Mouse (Mus musculus): ENCODE measurements around the gene Prss54. TPM values are rescaled to one million over a fixed set of nuclear protein-coding genes. Genes with fewer than 3 reads are reported as not detected.

Prss54 gene
- total and polyA plus RNA-seq, 3 experiments, result 0.22 TPM; not detected in 2

DNA sequence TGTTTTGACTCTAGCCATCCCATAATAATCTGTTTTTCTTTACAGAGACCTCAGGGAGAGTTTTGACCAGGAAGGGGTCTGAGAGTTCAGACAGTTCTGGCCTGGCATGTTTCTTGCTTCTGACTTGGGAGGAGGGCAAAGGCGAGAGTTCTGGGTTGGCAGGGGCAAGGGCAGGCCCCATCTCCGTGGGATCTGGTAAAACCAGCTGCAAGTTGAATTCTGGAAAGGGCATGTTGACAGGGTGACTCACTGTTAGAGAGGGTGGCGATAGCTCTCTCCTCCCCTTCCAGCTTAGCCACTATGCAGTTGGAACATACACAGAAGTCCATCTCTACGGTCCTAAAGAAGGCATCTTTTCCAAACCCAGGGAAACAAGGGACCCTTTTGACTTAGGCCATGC, 62.9 kb downstream of the Prss54 start:
- Histone ChIP-seq H3K9me3 (replicated peaks) (no peaks in the 10 kb centered on the region), H3K4me3 (ENCODE audit: low read depth, low read length) (no peak overlapping the region), H3K4me1 (ENCODE audit: insufficient read depth, low read depth, low read length) (no peaks in the 10 kb centered on the region), H3K36me3 (replicated peaks) (no peaks in the 10 kb centered on the region), H3K27me3 (ENCODE audit: insufficient read depth, low read length) (peaks cover 21% of the 10 kb centered on the region)
- DNase-seq (ENCODE audit: low spot score), result no peak
- TF ChIP-seq GATA2 (IDR thresholded peaks at IDR 0.05; ENCODE audit: borderline replicate concordance, low read depth, low read length) (no peak), GATA1 (IDR thresholded peaks at IDR 0.05; ENCODE audit: borderline replicate concordance, low read length) (no peak), CTCF (IDR thresholded peaks at IDR 0.05; ENCODE audit: low read depth, low read length) (no peak), TAL1 (conservative IDR thresholded peaks at IDR 0.05; ENCODE audit: low read depth, low read length) (no peak), POLR2AphosphoS5 (IDR thresholded peaks at IDR 0.05; ENCODE audit: insufficient replicate concordance, low read depth, low read length) (no peak)
- ATAC-seq (ENCODE audit: extremely low read depth, insufficient number of reproducible peaks, low FRiP score, poor library complexity, severe bottlenecking), result no peak

DNA sequence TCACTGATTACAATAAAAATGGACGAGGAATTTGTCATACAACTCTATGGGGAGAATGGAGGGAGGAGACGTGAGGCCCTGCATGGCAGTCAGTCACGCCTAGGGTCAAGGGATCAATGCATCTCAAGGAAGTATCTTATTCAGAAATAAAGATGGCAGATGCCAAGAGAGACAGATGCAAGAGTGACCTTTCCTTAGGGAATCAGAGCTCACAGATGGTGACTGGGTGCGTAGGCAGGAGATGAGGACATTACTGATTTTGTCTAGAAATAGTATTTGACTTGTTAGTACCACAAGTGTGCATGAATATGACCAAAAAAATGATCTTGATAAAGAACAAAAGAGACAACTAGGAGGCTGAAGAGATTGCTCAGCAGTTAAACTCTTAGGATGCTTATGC, 63.9 kb downstream of the Prss54 start:
- ATAC-seq (ENCODE audit: extremely low read depth, insufficient number of reproducible peaks, low FRiP score, poor library complexity, severe bottlenecking), result no peak
- TF ChIP-seq GATA1 (IDR thresholded peaks at IDR 0.05; ENCODE audit: borderline replicate concordance, low read length) (no peak), CTCF (IDR thresholded peaks at IDR 0.05; ENCODE audit: low read depth, low read length) (no peak), GATA2 (IDR thresholded peaks at IDR 0.05; ENCODE audit: borderline replicate concordance, low read depth, low read length) (no peak), POLR2AphosphoS5 (IDR thresholded peaks at IDR 0.05; ENCODE audit: insufficient replicate concordance, low read depth, low read length) (no peak), TAL1 (conservative IDR thresholded peaks at IDR 0.05; ENCODE audit: low read depth, low read length) (no peak)
- no peak for DNase-seq (ENCODE audit: low spot score)
- Histone ChIP-seq H3K27me3 (ENCODE audit: insufficient read depth, low read length) (peaks cover 21% of the 10 kb centered on the region), H3K9me3 (replicated peaks) (no peaks in the 10 kb centered on the region), H3K4me3 (ENCODE audit: low read depth, low read length) (no peak overlapping the region), H3K4me1 (ENCODE audit: insufficient read depth, low read depth, low read length) (no peaks in the 10 kb centered on the region), H3K36me3 (replicated peaks) (no peaks in the 10 kb centered on the region)

Other genes with a start within 250 kb of the Prss54 start
- gene Zfp319, start 244.4 kb downstream of the Prss54 start, total RNA-seq (2014; fragmentation: Nextera tagmentation), result 7.5 TPM in 2 replicates
- gene Zfp319, start 244.4 kb downstream of the Prss54 start, total RNA-seq (2017), result 2.1 and 2.3 TPM in 2 replicates
- gene Zfp319, start 244.4 kb downstream of the Prss54 start, polyA plus RNA-seq (2012), result 7.2 and 8.2 TPM in 2 replicates
- gene Usb1, start 244.1 kb downstream of the Prss54 start, total RNA-seq (2014; fragmentation: Nextera tagmentation), result 48.8 and 60.0 TPM in 2 replicates
- gene Usb1, start 244.1 kb downstream of the Prss54 start, total RNA-seq (2017), result 40.5 and 40.6 TPM in 2 replicates
- gene Usb1, start 244.1 kb downstream of the Prss54 start, polyA plus RNA-seq (2012), result 21.2 and 28.0 TPM in 2 replicates
- not detected in 2 replicates for gene Mmp15, start 224.1 kb downstream of the Prss54 start, total RNA-seq (2014; fragmentation: Nextera tagmentation)
- gene Mmp15, start 224.1 kb downstream of the Prss54 start, total RNA-seq (2017), result 0.05 TPM in 1 of 2 replicates, not detected in the other
- gene Mmp15, start 224.1 kb downstream of the Prss54 start, polyA plus RNA-seq (2012), result 0.01 TPM in 1 of 2 replicates, not detected in the other
- 52.3 and 81.0 TPM in 2 replicates for gene Cfap20, start 141.5 kb downstream of the Prss54 start, total RNA-seq (2014; fragmentation: Nextera tagmentation)
- 62.4 and 63.0 TPM in 2 replicates for gene Cfap20, start 141.5 kb downstream of the Prss54 start, total RNA-seq (2017)
- gene Cfap20, start 141.5 kb downstream of the Prss54 start, polyA plus RNA-seq (2012), result 29.3 and 38.5 TPM in 2 replicates
- 283 and 300 TPM in 2 replicates for gene Csnk2a2, start 86.3 kb downstream of the Prss54 start, total RNA-seq (2014; fragmentation: Nextera tagmentation)
- 31.5 and 45.0 TPM in 2 replicates for gene Csnk2a2, start 86.3 kb downstream of the Prss54 start, total RNA-seq (2017)
- gene Csnk2a2, start 86.3 kb downstream of the Prss54 start, polyA plus RNA-seq (2012), result 30.8 and 35.8 TPM in 2 replicates
- gene Ccdc113, start 42.3 kb downstream of the Prss54 start, total RNA-seq (2014; fragmentation: Nextera tagmentation), result not detected in 2 replicates
- gene Ccdc113, start 42.3 kb downstream of the Prss54 start, total RNA-seq (2017), result not detected in 2 replicates
- gene Ccdc113, start 42.3 kb downstream of the Prss54 start, polyA plus RNA-seq (2012), result not detected in 2 replicates
- 30.8 and 32.5 TPM in 2 replicates for gene Gins3, start 57.1 kb upstream of the Prss54 start, total RNA-seq (2014; fragmentation: Nextera tagmentation)
- gene Gins3, start 57.1 kb upstream of the Prss54 start, total RNA-seq (2017), result 32.6 and 32.9 TPM in 2 replicates
- 9.2 and 9.5 TPM in 2 replicates for gene Gins3, start 57.1 kb upstream of the Prss54 start, polyA plus RNA-seq (2012)
- gene Ndrg4, start 100.6 kb upstream of the Prss54 start, total RNA-seq (2014; fragmentation: Nextera tagmentation), result not detected in 2 replicates
- gene Ndrg4, start 100.6 kb upstream of the Prss54 start, total RNA-seq (2017), result 0.23 and 0.60 TPM in 2 replicates
- not detected in 2 replicates for gene Ndrg4, start 100.6 kb upstream of the Prss54 start, polyA plus RNA-seq (2012)
- 48.5 and 68.4 TPM in 2 replicates for gene Setd6, start 139.5 kb upstream of the Prss54 start, total RNA-seq (2014; fragmentation: Nextera tagmentation)
- 42.2 and 48.3 TPM in 2 replicates for gene Setd6, start 139.5 kb upstream of the Prss54 start, total RNA-seq (2017)
- gene Setd6, start 139.5 kb upstream of the Prss54 start, polyA plus RNA-seq (2012), result 14.9 and 19.0 TPM in 2 replicates
- 730 and 814 TPM in 2 replicates for gene Cnot1, start 231.1 kb upstream of the Prss54 start, total RNA-seq (2014; fragmentation: Nextera tagmentation)
- 190 and 194 TPM in 2 replicates for gene Cnot1, start 231.1 kb upstream of the Prss54 start, total RNA-seq (2017)
- 69.5 and 85.5 TPM in 2 replicates for gene Cnot1, start 231.1 kb upstream of the Prss54 start, polyA plus RNA-seq (2012)
- 113 and 139 TPM in 2 replicates for gene Sap18b, start 249.0 kb upstream of the Prss54 start, total RNA-seq (2014; fragmentation: Nextera tagmentation)
- gene Sap18b, start 249.0 kb upstream of the Prss54 start, total RNA-seq (2017), result 432 and 502 TPM in 2 replicates
- 87.1 and 88.3 TPM in 2 replicates for gene Sap18b, start 249.0 kb upstream of the Prss54 start, polyA plus RNA-seq (2012)